ENCODE assay signal across 8 mouse cellular contexts in genomic region chr6:83107566-83108400, GRCm38 (mm10). TPM values are rescaled to one million over a fixed set of nuclear protein-coding genes. Genes with fewer than 3 reads are reported as not detected.
DNase-seq lines count a peak whose midpoint lies in the region; ATAC-seq and TF ChIP-seq lines count a peak whose summit lies in the region.

No protein-coding gene starts in this region.

- H3K27ac ChIP-seq in cortical plate, adult 2 months (ENCODE audit: insufficient read depth, low read length) = no peak overlapping the region
- H3K27ac ChIP-seq in kidney, adult 2 months (ENCODE audit: insufficient read depth, low read depth, low read length) = no peak overlapping the region
- peak overlapping the region; percentile 42 for H3K27ac ChIP-seq in liver, embryonic 14.5 days
- no peak overlapping the region for H3K27ac ChIP-seq in thymus, adult 2 months (ENCODE audit: control insufficient read depth, insufficient read depth, low read length)

- no peak for TF ChIP-seq POLR2A in cortical plate, adult 2 months (IDR thresholded peaks at IDR 0.05; ENCODE audit: extremely low read depth, insufficient read depth, low read length)
- no peak for TF ChIP-seq POLR2A in kidney, adult 2 months (IDR thresholded peaks at IDR 0.05; ENCODE audit: low read depth, low read length)
- no peak for TF ChIP-seq POLR2A in thymus, adult 2 months (IDR thresholded peaks at IDR 0.05; ENCODE audit: control insufficient read depth, extremely low read depth, insufficient read depth, low read length, poor library complexity)

- ATAC-seq in liver, embryonic 14.5 days (ENCODE audit: insufficient read depth) = peak; percentile 39

- peaks cover 13% of the 10 kb centered on the region for H3K79me3 ChIP-seq in C2C12 (ENCODE audit: low read depth)

- H3K4me3 ChIP-seq in C2C12 (ENCODE audit: insufficient read depth, poor library complexity, severe bottlenecking) = peak overlapping the region; percentile 92
- H3K4me3 ChIP-seq in cortical plate, adult 2 months (ENCODE audit: insufficient read depth, low read length) = no peak overlapping the region; the same call in 1 of the 2 replicates
- H3K4me3 ChIP-seq in kidney, adult 2 months (ENCODE audit: insufficient read depth, low read depth, low read length) = peak overlapping the region; percentile 3; the same call in 1 of the 2 replicates
- peak overlapping the region; percentile 79 to 99 for H3K4me3 ChIP-seq in liver, embryonic 14.5 days (ENCODE audit: insufficient read depth in 1 of 2, low read depth in 2 of 2, low read length in 2 of 2)
- no peak overlapping the region for H3K4me3 ChIP-seq in thymus, adult 2 months (ENCODE audit: control insufficient read depth, insufficient read depth, low read length)

- peaks cover 20% of the 10 kb centered on the region for H3K36me3 ChIP-seq in C2C12 (ENCODE audit: control insufficient read depth, insufficient read depth)
- no peaks in the 10 kb centered on the region for H3K36me3 ChIP-seq in kidney, adult 2 months (ENCODE audit: control insufficient read depth, insufficient read depth, low read length)
- peaks cover 3% of the 10 kb centered on the region; the same call in 1 of the 2 replicates for H3K36me3 ChIP-seq in liver, embryonic 14.5 days (replicated peaks; ENCODE audit: control insufficient read depth, insufficient read depth, low read depth)
- no peaks in the 10 kb centered on the region for H3K36me3 ChIP-seq in thymus, adult 2 months (ENCODE audit: control insufficient read depth, insufficient read depth, low read length)

- H3K9ac ChIP-seq in liver, embryonic 14.5 days (replicated peaks) = peak overlapping the region; percentile 4

- H3ac ChIP-seq in C2C12 (ENCODE audit: control insufficient read depth, insufficient read length, low read depth) = peak overlapping the region; percentile 24

- H3K4me2 ChIP-seq in liver, embryonic 14.5 days (ENCODE audit: low read depth) = peak overlapping the region; percentile 97

- TF ChIP-seq EP300 in liver, embryonic 14.5 days (IDR thresholded peaks at IDR 0.05; ENCODE audit: low read depth) = no peak

- H3K9me3 ChIP-seq in liver, embryonic 14.5 days (ENCODE audit: control insufficient read depth, low read length) = no peaks in the 10 kb centered on the region

- peaks cover 34% of the 10 kb centered on the region for H3K79me2 ChIP-seq in C2C12 (ENCODE audit: control insufficient read depth, insufficient read depth)

- peak; percentile 83 for TF ChIP-seq CTCF in C2C12 (IDR thresholded peaks at IDR 0.05; ENCODE audit: control insufficient read depth, insufficient read depth, insufficient read length)
- peak; percentile 66 for TF ChIP-seq CTCF in cortical plate, adult 2 months (IDR thresholded peaks at IDR 0.05; ENCODE audit: extremely low read depth, insufficient read depth, low read length)
- TF ChIP-seq CTCF in kidney, adult 2 months (conservative IDR thresholded peaks at IDR 0.05; ENCODE audit: insufficient read depth, insufficient read length, low read depth, low read length) = peak; percentile 88
- peak; percentile 98 for TF ChIP-seq CTCF in liver, embryonic 14.5 days (IDR thresholded peaks at IDR 0.05; ENCODE audit: low read depth)
- peak; percentile 90 for TF ChIP-seq CTCF in thymus, adult 2 months (IDR thresholded peaks at IDR 0.05; ENCODE audit: borderline replicate concordance, control insufficient read depth, extremely low read depth, insufficient read depth, low read length, poor library complexity)

- no peaks in the 10 kb centered on the region for H3K27me3 ChIP-seq in C2C12 (ENCODE audit: control insufficient read depth, insufficient read depth, insufficient read length)
- H3K27me3 ChIP-seq in kidney, adult 2 months (replicated peaks; ENCODE audit: control insufficient read depth, insufficient read depth, low read length) = no peaks in the 10 kb centered on the region
- H3K27me3 ChIP-seq in liver, embryonic 14.5 days (ENCODE audit: control insufficient read depth, insufficient read depth, low read length) = no peaks in the 10 kb centered on the region
- H3K27me3 ChIP-seq in thymus, adult 2 months (ENCODE audit: control insufficient read depth, insufficient read depth, low read length) = no peaks in the 10 kb centered on the region

- H3K4me1 ChIP-seq in cortical plate, adult 2 months (ENCODE audit: control insufficient read depth, insufficient read depth, low read length) = peaks cover 5% of the 10 kb centered on the region
- H3K4me1 ChIP-seq in kidney, adult 2 months (ENCODE audit: control insufficient read depth, insufficient read depth, low read length) = peaks cover 13% of the 10 kb centered on the region
- peaks cover 19 to 27% of the 10 kb centered on the region in 2 experiments for H3K4me1 ChIP-seq in liver, embryonic 14.5 days (replicated peaks; ENCODE audit: control insufficient read depth in 2 of 2, insufficient read depth in 2 of 2, low read length in 1 of 2)
- H3K4me1 ChIP-seq in thymus, adult 2 months (replicated peaks; ENCODE audit: control insufficient read depth, insufficient read depth, low read length) = peaks cover 13% of the 10 kb centered on the region

- WGBS in kidney, adult 2 months = 44% methylated on average over 13 of the region's 13 CpGs
- WGBS in liver, embryonic 14.5 days (ENCODE audit: insufficient replicate concordance) = 34% methylated on average over 13 of the region's 13 CpGs
- WGBS in thymus, adult 2 months = 53% methylated on average over 13 of the region's 13 CpGs

- DNase-seq in ZHBTc4 (ENCODE audit: low read depth, low spot score) = peak; percentile 92
- DNase-seq in heart, adult 18-20 months = peak; percentile 71 to 83
- DNase-seq in kidney, adult 2 months = peak; percentile 80
- peak; percentile 72 to 74 (median 72) for DNase-seq in liver, embryonic 14.5 days (ENCODE audit: low read depth in 3 of 3, low spot score in 3 of 3)
- DNase-seq in natural killer cell, adult 2 months (ENCODE audit: low spot score in 2 of 2) = peak; percentile 76 to 80
- DNase-seq in thymus, adult 2 months = peak; percentile 85

TF ChIP-seq in C2C12, 6 proteins besides CTCF, POLR2A, EP300 and RAD21:
- TF ChIP-seq MYOD1 (IDR thresholded peaks at IDR 0.05; ENCODE audit: control insufficient read depth, insufficient read length, low read depth) (no peak), MAX (IDR thresholded peaks at IDR 0.05) (no peak), FOSL1 (IDR thresholded peaks at IDR 0.05; ENCODE audit: insufficient read depth, low read length, poor library complexity, severe bottlenecking) (no peak), MYOG (IDR thresholded peaks at IDR 0.05; ENCODE audit: control insufficient read depth, extremely low read depth, insufficient read length) (no peak), CEBPB (IDR thresholded peaks at IDR 0.05; ENCODE audit: low read depth) (no peak)

RNA-seq across cellular contexts. Expression of gene Mrpl53, which starts 1.1 kb away (rescaled TPM):
- 145 TPM for polyA plus RNA-seq in C2C12 (2012; fragmentation: generic; extraction: Trizol)
- polyA plus RNA-seq in cortical plate, adult 2 months (2012; rRNA removed) = 95.3 and 98.0 TPM in 2 replicates
- total RNA-seq in heart, adult 18-20 months (2021) = 100 to 1,000 TPM; 124 to 135 TPM
- polyA plus RNA-seq in kidney, adult 2 months (2012; rRNA removed) = 91.1 and 91.7 TPM in 2 replicates
- polyA plus RNA-seq in liver, embryonic 14.5 days (2012; rRNA removed) = 41.1 and 56.6 TPM in 2 replicates
- 87.1 and 87.4 TPM in 2 replicates for polyA plus RNA-seq in liver, embryonic 14.5 days (2014; fragmentation: Nextera tagmentation; extraction: Ambion mirVana)
- polyA plus RNA-seq in thymus, adult 2 months (2012; rRNA removed) = 67.2 and 83.6 TPM in 2 replicates

RNA-seq across cellular contexts. Expression of gene Gm42688, which starts 6.4 kb away (rescaled TPM):
- polyA plus RNA-seq in C2C12 (2012; fragmentation: generic; extraction: Trizol) = 0.98 TPM
- polyA plus RNA-seq in cortical plate, adult 2 months (2012; rRNA removed) = 7.8 and 9.7 TPM in 2 replicates
- 1 to 10 TPM in 1 of 2 experiments, under 1 TPM in 1; 0.89 to 1.2 TPM for total RNA-seq in heart, adult 18-20 months (2021)
- 4.3 and 4.4 TPM in 2 replicates for polyA plus RNA-seq in kidney, adult 2 months (2012; rRNA removed)
- polyA plus RNA-seq in liver, embryonic 14.5 days (2012; rRNA removed) = 2.2 and 2.4 TPM in 2 replicates
- 0.76 and 0.86 TPM in 2 replicates for polyA plus RNA-seq in liver, embryonic 14.5 days (2014; fragmentation: Nextera tagmentation; extraction: Ambion mirVana)
- polyA plus RNA-seq in thymus, adult 2 months (2012; rRNA removed) = 10.2 and 11.9 TPM in 2 replicates

RNA-seq across cellular contexts. Expression of gene Ccdc142, which starts 6.4 kb away (rescaled TPM):
- polyA plus RNA-seq in C2C12 (2012; fragmentation: generic; extraction: Trizol) = 0.75 TPM
- 8.1 and 9.7 TPM in 2 replicates for polyA plus RNA-seq in cortical plate, adult 2 months (2012; rRNA removed)
- 1 to 10 TPM; 1.3 to 1.5 TPM for total RNA-seq in heart, adult 18-20 months (2021)
- 3.0 and 5.9 TPM in 2 replicates for polyA plus RNA-seq in kidney, adult 2 months (2012; rRNA removed)
- 1.0 and 1.1 TPM in 2 replicates for polyA plus RNA-seq in liver, embryonic 14.5 days (2012; rRNA removed)
- polyA plus RNA-seq in liver, embryonic 14.5 days (2014; fragmentation: Nextera tagmentation; extraction: Ambion mirVana) = 0.23 and 0.39 TPM in 2 replicates
- polyA plus RNA-seq in thymus, adult 2 months (2012; rRNA removed) = 18.9 and 19.6 TPM in 2 replicates

RNA-seq across cellular contexts. Expression of gene Mogs, which starts 7.5 kb away (rescaled TPM):
- 32.5 TPM for polyA plus RNA-seq in C2C12 (2012; fragmentation: generic; extraction: Trizol)
- 31.4 and 32.6 TPM in 2 replicates for polyA plus RNA-seq in cortical plate, adult 2 months (2012; rRNA removed)
- 10 to 100 TPM in 1 of 2 experiments, 1 to 10 TPM in 1; 9.3 to 10.3 TPM for total RNA-seq in heart, adult 18-20 months (2021)
- 35.5 and 42.3 TPM in 2 replicates for polyA plus RNA-seq in kidney, adult 2 months (2012; rRNA removed)
- 33.9 and 36.9 TPM in 2 replicates for polyA plus RNA-seq in liver, embryonic 14.5 days (2012; rRNA removed)
- polyA plus RNA-seq in liver, embryonic 14.5 days (2014; fragmentation: Nextera tagmentation; extraction: Ambion mirVana) = 28.2 and 32.4 TPM in 2 replicates
- polyA plus RNA-seq in thymus, adult 2 months (2012; rRNA removed) = 142 and 143 TPM in 2 replicates

RNA-seq across cellular contexts. Expression of gene Wbp1, which starts 13.6 kb away (rescaled TPM):
- 82.4 TPM for polyA plus RNA-seq in C2C12 (2012; fragmentation: generic; extraction: Trizol)
- 74.4 and 78.5 TPM in 2 replicates for polyA plus RNA-seq in cortical plate, adult 2 months (2012; rRNA removed)
- 10 to 100 TPM; 68.8 to 74.6 TPM for total RNA-seq in heart, adult 18-20 months (2021)
- 203 and 259 TPM in 2 replicates for polyA plus RNA-seq in kidney, adult 2 months (2012; rRNA removed)
- 27.7 and 33.6 TPM in 2 replicates for polyA plus RNA-seq in liver, embryonic 14.5 days (2012; rRNA removed)
- 22.0 and 27.1 TPM in 2 replicates for polyA plus RNA-seq in liver, embryonic 14.5 days (2014; fragmentation: Nextera tagmentation; extraction: Ambion mirVana)
- 227 and 265 TPM in 2 replicates for polyA plus RNA-seq in thymus, adult 2 months (2012; rRNA removed)

Comparison
In these comparisons a context has a peak if more than half of its experiments do, and no peak if none do; other contexts are left out.
1. H3K4me3 ChIP-seq: peak in C2C12 (single experiment), kidney, adult 2 months (single experiment) and liver, embryonic 14.5 days (2 of 2); none in cortical plate, adult 2 months (single experiment) and thymus, adult 2 months (single experiment).
2. Peak in every context shown above with its lines, with median percentiles within 50 percentile points of each other: CTCF ChIP-seq and DNase-seq.